Mouse (Mus musculus) natural killer cell, adult 2 months (primary cell): ENCODE data around the gene Prkce.
A peak's percentile ranks its signal among the peaks of the same experiment; 100 is the strongest.

ENCODE experiments used
- DNase-seq, 2 experiments: peaks; one replicate each; pipeline ENCODE4 v3.0.0; 2022; ENCODE audit warnings: low spot score in 2 of 2

The Prkce gene

GRCm38 (mm10) chr17:86225488-86226186 lies 58.1 kb downstream of the Prkce start:
- DNase-seq, result no peak

DNA sequence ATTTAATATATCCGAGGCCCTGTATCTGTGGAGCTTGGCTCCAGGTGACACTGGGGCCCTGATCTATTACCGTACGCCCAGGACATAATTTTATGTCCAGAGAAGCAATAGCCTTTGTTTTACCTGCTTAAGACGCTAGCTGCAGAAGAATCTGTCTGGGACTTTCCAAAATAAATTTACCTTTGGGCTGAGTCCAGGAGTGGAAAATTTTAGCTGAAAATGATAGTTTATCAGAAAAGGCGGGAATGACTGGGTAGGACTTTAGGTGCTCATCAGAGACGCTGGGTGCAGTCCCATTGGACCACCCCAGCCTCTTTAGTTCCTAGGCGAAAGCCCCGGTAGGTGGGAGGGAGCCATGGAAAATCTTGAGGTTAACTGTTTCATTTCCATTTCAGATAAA lies 58.6 kb downstream of the Prkce start:
- no peak for DNase-seq

DNA sequence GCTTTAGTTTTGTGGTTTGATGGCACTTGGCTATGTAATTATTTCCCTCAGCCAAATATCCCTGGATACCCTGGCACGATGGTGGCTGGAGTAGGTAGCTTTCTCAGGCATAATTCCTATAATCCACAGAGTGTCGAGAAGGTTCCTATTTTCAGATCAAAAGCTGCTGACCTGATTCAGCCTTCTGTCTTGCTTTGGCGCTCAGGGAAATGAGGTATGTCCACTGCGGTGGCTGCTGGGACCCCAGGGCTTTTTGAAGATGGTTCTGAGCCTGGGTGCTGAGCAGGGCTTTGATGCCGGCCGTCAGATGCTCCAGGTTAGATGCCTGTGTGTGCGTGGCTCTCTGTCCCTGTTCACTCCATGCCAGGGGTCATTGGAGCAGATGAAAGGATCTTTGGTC lies 59.0 kb downstream of the Prkce start:
- DNase-seq, result no peak

DNA sequence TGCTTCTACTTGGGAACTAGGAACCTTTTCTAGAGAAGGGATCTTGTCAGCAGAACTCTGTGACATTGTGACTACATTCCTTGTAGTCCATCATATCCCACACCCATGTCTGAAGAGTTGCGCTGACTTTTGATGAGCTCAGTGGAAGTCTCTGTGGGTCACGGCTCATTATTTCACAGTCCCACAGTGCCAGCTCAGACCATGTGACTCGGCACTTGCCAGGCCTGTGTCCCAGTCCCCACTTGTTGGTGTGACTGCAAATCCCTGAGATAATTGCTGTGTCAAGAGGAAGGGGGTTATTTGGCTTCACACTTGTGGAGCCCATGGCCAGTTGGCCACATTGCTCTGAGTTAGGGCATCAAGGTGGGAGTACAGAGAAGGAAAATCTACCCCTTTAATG lies 59.8 kb downstream of the Prkce start:
- no peak for DNase-seq

- no peak for DNase-seq
Observed at GRCm38 (mm10) chr17:86228850-86229249, 61.3 kb downstream of the Prkce start.

DNA sequence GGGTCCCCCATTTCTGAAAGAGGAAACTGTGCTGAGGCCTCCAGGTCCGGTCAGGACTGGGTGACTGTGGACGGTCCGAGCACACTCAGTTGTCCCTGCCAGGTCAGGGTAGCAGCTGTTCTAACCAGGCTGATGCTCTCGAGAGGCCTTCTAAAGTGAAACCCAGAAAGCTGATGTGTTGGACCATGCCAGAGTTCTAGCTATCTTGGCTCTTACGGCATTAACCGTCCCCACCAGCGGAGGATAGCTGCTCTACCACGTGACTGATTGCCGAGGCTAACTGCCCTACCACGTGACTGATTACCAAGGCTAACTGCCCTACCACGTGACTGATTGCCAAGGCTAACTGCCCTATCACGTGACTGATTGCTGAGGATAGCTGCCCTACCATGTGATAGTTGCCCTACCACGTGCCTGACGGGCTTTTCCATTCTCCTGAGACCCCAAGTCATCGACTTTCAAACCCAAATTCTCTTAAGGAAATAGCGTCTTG lies 62.6 kb downstream of the Prkce start:
- no peak for DNase-seq

DNA sequence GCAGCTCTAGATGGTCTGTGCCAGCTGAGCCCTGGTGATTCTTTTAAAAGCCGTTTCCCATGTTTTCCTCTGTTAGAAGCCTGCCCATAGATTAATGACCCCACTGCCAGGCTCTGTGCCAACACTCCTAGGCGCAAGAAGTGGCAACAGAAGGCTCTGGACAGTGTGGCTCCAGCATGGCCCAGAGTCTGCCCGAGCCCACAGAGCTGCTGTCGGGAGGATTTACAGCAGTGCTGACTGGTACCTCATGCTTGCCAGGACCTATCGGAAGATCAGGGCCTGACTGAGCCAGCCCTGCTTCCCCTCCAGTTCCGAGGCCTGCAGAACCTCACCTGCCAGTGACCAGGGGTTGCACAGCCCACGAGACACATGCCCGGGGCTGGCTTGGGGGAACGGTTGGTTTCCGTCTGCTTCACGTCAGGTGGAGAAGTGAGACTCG lies 64.2 kb downstream of the Prkce start:
- no peak for DNase-seq

GRCm38 (mm10) chr17:86232248-86232647 lies 64.7 kb downstream of the Prkce start:
- no peak for DNase-seq

DNA sequence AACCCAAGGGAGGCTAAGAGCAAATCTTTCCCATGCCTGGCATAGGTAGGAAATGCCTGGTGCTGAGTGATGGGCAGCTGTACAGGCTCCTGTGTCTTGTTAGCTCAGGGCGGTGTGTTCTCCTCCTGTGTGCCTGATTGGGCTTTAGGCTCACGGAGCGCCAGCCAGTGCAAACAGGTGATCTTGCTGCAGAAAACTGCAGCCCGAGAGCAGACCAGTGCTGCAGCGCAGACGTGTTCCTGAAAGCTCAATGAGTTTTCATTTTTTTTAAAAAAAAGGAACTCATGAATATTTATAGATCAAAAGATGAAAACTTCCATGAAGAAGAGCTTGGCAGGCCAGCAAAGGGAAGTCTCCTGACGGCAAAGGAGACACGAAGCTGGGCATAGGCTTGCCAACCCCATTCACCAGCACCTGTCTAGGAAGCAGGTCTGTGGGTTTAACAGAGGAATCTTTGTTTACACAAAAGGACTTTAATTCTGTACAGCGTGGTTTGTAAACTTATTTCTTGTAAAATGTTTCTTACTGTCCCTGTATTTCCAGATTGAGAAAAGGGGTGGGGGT lies 67.1 kb downstream of the Prkce start:
- no peak for DNase-seq

DNA sequence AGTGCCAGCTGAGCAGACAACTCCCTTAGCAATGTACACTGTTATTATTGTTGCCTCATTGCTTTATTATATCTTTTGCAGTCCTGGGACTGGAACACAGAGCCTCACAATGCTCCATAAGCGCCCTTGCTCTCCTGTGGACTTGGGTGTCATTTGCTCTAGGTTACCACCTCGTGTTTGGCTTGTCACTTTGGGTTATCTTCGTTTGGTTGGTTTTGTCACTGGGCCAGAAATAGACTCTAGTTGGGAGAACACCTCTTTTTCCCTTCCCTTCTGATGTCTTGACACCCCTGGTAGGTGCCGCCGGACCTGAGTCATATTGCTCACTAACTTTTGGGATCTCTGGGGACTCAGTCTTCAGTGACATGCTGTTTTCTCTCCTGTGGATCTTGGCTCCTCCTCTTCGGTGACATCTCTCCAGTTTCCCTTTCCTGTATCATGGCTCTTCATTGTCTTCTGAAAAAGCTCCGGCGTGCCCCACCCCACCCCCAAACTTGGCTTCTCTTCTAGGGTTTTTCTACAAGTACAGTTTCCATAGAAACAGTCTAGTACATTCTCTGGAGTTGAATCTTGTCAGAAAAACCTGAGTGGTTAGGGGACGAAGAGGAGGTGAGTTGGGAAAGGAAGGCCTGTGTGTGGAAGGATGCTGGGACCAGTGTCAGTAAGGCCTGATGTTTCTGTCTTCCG lies 68.6 kb downstream of the Prkce start:
- no peak for DNase-seq

DNA sequence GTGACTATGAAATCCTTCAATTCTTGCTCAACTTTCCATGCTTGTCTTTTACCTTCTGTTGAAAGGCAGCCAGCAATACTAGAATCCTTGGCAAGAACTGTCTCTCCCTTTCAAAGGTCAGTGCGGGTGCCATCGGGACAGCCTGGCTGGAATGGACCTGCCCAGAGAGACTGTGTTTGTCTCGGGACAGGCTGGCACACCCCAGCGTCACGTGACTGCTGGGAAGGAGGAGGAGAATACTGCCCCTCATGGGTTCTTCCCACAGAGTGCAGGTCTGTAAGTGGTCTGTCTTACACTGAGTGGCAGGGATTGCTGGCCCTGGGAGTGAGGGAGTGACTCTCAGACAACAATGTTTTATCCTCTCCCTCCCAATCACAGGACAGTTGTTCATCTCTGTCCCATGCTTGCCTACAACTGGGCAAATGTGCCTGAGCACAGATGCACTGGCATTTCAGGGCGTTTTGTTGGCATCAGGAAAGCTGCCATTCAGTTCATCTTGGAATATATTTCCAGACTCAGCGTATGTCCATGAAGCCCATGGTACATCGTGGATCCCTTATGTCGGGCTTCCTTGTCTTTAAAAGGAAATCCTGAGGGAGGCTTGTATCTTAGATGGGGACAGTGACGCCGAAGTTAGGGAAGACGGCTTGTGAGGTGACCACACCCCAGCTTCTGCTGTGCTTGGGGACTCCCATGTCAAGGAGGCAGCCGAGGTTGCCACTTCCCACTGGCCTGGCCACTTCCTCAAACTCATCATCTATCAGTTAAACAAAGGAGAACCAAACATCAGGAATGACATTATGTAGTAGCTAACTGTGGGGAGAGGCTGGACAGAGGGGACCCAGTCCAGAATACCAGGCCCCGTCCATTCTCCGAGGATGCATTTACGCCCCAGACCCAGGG lies 69.5 kb downstream of the Prkce start:
- DNase-seq, result no peak

- DNase-seq, result peak in 1 of 2 experiments; percentile 12
Observed at GRCm38 (mm10) chr17:86242291-86242690, 74.7 kb downstream of the Prkce start.

GRCm38 (mm10) chr17:86243109-86243527 lies 75.5 kb downstream of the Prkce start:
- DNase-seq, result peak; percentile 37 to 38

DNA sequence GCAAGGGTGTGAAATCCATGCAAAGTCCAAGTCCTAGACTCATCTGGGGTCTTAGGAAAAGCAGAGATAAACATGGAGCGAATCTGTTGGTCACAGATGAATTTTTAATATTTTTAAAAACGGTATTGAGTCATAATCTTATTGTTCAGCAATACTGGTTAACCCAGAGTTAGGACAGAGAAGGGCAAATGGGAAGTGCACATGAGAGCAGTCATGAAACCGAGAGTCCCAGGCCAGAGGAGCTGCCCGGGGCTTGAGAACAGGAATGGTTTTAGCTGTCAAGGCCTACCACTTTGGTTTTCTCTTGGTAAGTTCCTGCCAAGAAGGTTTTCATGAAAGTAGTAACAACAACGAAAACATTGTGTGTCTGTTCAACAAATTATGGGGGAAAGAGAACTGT lies 76.8 kb downstream of the Prkce start:
- no peak for DNase-seq

GRCm38 (mm10) chr17:86248832-86249231 lies 81.2 kb downstream of the Prkce start:
- DNase-seq, result no peak

DNA sequence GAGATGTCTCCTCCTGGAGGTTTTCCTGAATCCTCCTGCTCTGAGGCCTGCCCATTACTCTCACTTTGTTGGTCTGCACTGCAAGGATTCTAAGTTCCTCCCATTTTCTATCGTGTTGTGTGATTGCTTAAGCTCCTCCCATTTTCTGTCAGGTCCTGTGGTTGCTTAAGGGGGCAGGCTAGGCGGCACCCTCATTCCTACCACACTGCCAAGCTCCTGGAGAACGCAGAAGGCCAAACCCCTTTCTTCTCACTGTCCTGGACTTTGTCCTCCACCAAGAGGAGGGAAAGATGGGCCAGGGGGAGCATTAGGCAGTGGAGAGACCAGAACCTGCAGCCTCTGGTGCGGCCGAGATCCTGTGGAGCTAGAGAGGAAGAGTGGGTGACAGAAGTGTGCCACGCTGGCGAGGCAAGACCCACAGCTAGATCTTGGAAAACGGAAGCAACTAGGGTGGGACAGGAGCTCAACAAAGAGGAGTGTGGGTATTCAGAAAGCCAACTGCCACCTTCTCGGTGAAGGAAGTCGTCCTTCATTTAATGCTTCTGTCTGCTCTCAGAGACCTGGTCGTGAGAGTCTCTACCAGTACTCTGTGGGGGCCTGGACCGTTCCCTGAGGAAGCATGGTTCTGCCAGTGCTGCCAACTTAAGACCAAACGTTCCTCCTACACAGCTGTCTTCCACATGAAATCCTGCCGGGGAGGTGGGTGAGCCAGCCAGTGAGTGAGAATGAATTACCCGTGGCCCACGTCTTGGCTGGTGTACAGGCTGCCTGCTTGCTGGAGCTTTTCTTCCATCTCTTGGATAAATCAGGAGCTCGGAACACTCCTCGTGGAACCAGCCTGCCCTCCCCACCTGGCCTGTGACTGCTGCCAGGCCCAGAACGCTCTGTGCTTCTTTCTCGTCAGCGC lies 82.2 kb downstream of the Prkce start:
- DNase-seq, result no peak

DNA sequence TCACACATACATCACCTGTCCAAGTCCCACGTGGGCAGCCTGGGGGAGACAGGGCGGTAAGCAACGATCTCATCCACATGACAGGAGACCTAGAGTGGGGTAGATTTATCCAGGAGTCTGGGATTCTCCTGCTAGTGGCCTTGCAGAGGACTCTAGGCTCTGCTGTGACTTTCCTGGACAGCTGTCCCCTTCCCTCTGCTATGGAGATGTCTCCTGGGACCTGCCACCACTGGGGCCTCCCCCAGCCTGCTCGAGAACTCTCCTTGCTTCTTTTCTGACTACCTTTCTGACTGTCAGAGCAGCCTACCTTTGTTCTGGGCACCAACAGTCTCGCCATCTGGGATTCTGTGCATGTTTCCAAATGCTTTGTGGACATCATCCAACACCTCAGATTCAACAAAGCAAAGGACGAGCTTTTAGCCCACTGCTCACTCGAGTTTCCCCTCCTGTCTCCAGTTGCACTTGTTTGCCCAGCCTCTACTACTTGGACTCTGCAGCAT lies 82.9 kb downstream of the Prkce start:
- DNase-seq, result no peak

DNA sequence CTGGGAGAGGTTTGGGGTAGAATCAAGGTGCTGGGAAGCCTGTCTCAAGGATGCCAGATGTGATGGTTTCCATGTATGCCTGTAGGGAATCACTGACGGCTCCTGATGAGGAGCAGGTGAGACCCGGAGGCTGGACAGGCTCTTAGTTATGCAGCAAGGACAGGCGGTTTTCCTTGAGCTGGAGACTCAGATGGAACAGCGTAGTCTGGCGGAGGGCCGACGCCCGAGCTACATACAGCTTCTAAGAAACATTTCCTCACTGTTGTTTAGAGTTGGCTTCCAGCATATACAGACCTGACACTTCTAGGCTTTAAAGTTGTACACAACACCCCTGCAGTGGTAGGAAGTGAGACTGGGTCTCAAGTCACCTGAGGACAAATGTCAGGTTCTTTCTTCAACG lies 86.3 kb downstream of the Prkce start:
- no peak for DNase-seq

DNA sequence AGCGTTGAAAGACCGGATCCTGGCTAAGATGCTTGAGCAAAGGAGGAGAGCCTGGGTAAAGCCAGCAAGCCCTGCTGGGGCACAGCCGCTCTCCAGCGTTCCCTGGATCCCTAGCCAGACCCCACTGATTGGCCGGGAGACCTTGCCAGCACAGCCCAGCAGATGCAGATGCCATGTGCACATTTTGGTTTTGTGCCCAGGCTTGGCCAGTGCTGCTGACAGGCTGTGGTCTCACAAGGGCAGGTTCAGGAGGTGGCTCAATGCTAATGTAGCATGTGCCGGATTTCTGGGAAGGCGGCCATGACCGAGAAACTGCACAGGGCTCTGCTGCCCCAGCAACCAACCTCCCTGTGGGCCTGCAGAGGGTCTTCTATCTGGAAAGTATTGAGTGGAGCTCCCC lies 86.7 kb downstream of the Prkce start:
- no peak for DNase-seq

DNA sequence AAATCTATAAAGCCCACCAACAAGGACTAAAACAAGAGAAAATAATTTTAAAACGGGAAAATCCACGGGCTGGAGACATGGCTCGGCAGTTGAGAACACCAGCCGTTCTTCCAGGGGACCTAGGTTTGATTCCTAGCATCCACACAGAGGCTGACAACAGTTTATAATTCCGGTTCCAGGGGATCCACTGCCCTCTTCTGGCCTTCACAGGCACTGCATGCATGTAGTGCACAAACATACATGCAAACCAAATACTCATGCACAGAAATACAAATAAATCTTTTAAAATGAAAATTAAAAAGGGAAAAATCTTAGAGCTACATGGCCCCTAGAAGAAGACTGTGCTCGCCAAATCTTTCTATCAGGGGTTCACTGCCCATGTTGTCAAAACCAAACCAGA lies 87.4 kb downstream of the Prkce start:
- no peak for DNase-seq

GRCm38 (mm10) chr17:86256730-86257131 lies 89.1 kb downstream of the Prkce start:
- no peak for DNase-seq
